Mouse (Mus musculus) left cerebral cortex, postnatal 14 days (tissue): ENCODE results near the gene Ccdc136. TPM values are rescaled to one million over a fixed set of nuclear protein-coding genes. Genes with fewer than 3 reads are reported as not detected.
A peak's percentile ranks its signal among the peaks of the same experiment; 100 is the strongest.

Experiments
- DNase-seq, 2 experiments: peaks; one replicate each; pipeline ENCODE4 v3.0.0; 2021 to 2022; ENCODE audit warnings: low spot score in 2 of 2, mixed read lengths in 1 of 2
- intact Hi-C: fragments of 180-260 bp; cut with DNase I; formaldehyde crosslinking; loops from one replicate; pipeline ENCODE4 v1.15.1; 2025
- total RNA-seq, 2 experiments: library from RNA; stranded (reverse); gene quantifications; 2 replicates each; pipeline ENCODE4 v1.2.3; 2021

The Ccdc136 gene
- total RNA-seq, 2 experiments from 2014 or later: 90.1 to 104 TPM

- intact Hi-C loops: no loop called here
These were observed 37.1 kb downstream of the Ccdc136 start, which contains the start of gene Flnc for GRCm38 (mm10) chr6:29433038-29433803. Gene Flnc, plus strand, starts transcription at chr6:29433256.

GRCm38 (mm10) chr6:29433804-29434795 lies 38.0 kb downstream of the Ccdc136 start:
- DNase-seq: no peak
- intact Hi-C loops: no loop called here

More at GRCm38 (mm10) chr6:29433038-29433803, 37.1 kb downstream of the Ccdc136 start, which contains the start of gene Flnc:
- no peak for DNase-seq

GRCm38 (mm10) chr6:29434911-29435691 lies 39.0 kb downstream of the Ccdc136 start:
- intact Hi-C loops: no loop called here
- DNase-seq: peak in 1 of 2 experiments; percentile 58

- intact Hi-C loops: no loop called here
- no peak for DNase-seq
These were observed 39.9 kb downstream of the Ccdc136 start for GRCm38 (mm10) chr6:29435940-29436451.

GRCm38 (mm10) chr6:29436461-29436934 lies 40.4 kb downstream of the Ccdc136 start:
- intact Hi-C loops: no loop called here
- DNase-seq: no peak

- no peak for DNase-seq
- intact Hi-C loops: no loop called here
These were observed 43.1 kb downstream of the Ccdc136 start for GRCm38 (mm10) chr6:29439251-29439650.

- intact Hi-C loops: no loop called here
These were observed 43.7 kb downstream of the Ccdc136 start for GRCm38 (mm10) chr6:29439789-29440188.

GRCm38 (mm10) chr6:29444773-29445172 lies 48.7 kb downstream of the Ccdc136 start:
- DNase-seq: no peak
- intact Hi-C loops: no loop called here

More at GRCm38 (mm10) chr6:29439789-29440188, 43.7 kb downstream of the Ccdc136 start:
- DNase-seq: no peak

- intact Hi-C loops: no loop called here
- no peak for DNase-seq
These were observed 49.2 kb downstream of the Ccdc136 start for GRCm38 (mm10) chr6:29445354-29445753.

- no peak for DNase-seq
- intact Hi-C loops: no loop called here
These were observed 53.7 kb downstream of the Ccdc136 start for GRCm38 (mm10) chr6:29449858-29450257.

- intact Hi-C loops: no loop called here
- no peak for DNase-seq
These were observed 54.6 kb downstream of the Ccdc136 start for GRCm38 (mm10) chr6:29450667-29451066.

- intact Hi-C loops: no loop called here
- no peak for DNase-seq
These were observed 65.4 kb downstream of the Ccdc136 start for GRCm38 (mm10) chr6:29461502-29461901.

GRCm38 (mm10) chr6:29463388-29463787 lies 67.3 kb downstream of the Ccdc136 start:
- intact Hi-C loops: no loop called here
- DNase-seq: no peak

GRCm38 (mm10) chr6:29467583-29468354 lies 71.7 kb downstream of the Ccdc136 start, which contains the start of gene Atp6v1f:
Gene Atp6v1f, plus strand, starts transcription at chr6:29467718.
- DNase-seq: peak; percentile 94 to 95
- intact Hi-C loops: no loop called here

GRCm38 (mm10) chr6:29468851-29469250 lies 72.7 kb downstream of the Ccdc136 start:
- no peak for DNase-seq
- intact Hi-C loops: no loop called here

- intact Hi-C loops: no loop called here
- DNase-seq: no peak
These were observed 75.0 kb downstream of the Ccdc136 start, which contains the start of gene Atp6v1fnb for GRCm38 (mm10) chr6:29471137-29471536. Gene Atp6v1fnb, plus strand, starts transcription at chr6:29471437.

GRCm38 (mm10) chr6:29473941-29474691 lies 78.0 kb downstream of the Ccdc136 start:
- peak; percentile 67 to 72 for DNase-seq
- intact Hi-C loops: no loop called here
